Mouse (Mus musculus): Measurements from ENCODE around the gene Mlst8. TPM values are rescaled to one million over a fixed set of nuclear protein-coding genes. Genes with fewer than 3 reads are reported as not detected.

The Mlst8 gene
- total RNA-seq, 2 experiments from 2014 or later: 35.1 to 35.8 TPM

- peak; percentile 6 to 26 for DNase-seq (ENCODE audit: low spot score in 2 of 2)
- intact Hi-C loops (cut with DNase I): no loop called here
Observed at GRCm38 (mm10) chr17:24490399-24490798, 11.5 kb upstream of the Mlst8 start.

- intact Hi-C loops (cut with DNase I): no loop called here
- DNase-seq (ENCODE audit: low spot score in 2 of 2): peak; percentile 6 to 7
Observed at GRCm38 (mm10) chr17:24489265-24490030, 10.6 kb upstream of the Mlst8 start.

GRCm38 (mm10) chr17:24488662-24489264, 9.9 kb upstream of the Mlst8 start:
- intact Hi-C loops (cut with DNase I): no loop called here
- DNase-seq (ENCODE audit: low spot score in 2 of 2): peak in 1 of 2 experiments; percentile 76

GRCm38 (mm10) chr17:24488186-24488661, 9.3 kb upstream of the Mlst8 start, which contains the start of gene Caskin1:
TSS of gene Caskin1 (plus strand) at chr17:24488601.
- intact Hi-C loops (cut with DNase I): no loop called here
- DNase-seq (ENCODE audit: low spot score in 2 of 2): peak; percentile 60 to 72

DNA sequence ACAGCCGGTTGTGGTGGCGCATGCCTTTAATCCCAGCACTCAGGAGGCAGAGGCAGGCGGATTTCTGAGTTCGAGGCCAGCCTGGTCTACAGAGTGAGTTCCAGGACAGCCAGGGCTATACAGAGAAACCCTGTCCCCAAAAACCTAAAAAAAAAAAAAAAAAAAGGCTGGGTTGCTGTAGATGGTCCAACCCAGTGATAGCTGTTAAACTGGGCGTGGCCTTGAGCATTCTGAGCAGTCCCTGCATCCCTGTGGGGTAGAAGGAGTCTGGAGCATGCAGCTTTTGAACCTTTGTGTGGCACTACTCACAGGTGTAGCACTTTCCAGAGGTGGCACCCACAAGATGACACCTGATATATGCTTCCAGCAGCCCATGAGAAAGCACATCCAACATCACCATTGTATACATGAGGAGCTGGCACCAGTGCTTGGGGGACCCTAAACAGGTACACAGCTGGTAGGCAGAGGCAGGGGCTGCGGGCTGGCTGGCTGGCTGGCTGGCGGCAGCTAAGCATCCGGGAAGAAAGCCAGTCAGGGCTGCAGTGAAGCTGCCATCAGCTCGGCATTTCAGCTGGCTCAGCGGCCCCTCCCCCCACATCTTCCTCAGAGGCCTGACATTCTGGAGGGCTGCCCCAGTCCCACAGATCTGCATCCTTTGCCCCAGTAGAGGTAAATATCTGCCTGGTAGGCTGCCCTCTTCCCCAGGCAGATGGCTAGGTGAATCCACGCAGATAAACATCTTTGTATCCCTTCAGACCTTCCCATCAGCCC, 6.4 kb upstream of the Mlst8 start:
- intact Hi-C loops (cut with DNase I): no loop called here
- DNase-seq (ENCODE audit: low spot score in 2 of 2): no peak

DNA sequence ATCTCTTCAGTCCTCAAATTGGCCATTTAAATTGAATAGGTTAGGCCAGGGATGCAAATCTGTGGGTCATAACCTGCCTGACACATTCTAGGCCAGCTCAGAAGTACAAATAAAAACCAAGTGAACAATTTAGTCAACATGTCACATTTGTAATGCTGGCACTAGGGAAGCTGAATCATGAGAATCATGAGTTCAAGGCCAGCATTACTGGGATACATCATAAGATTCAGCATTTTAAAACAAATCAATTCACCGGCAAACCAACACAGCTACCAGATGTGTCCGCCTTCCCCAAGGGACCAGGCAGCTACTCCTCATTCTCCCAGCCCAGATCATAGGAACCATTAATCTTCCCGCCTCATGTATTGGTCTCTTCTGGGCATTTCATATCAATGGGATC, 4.6 kb upstream of the Mlst8 start:
- intact Hi-C loops (cut with DNase I): no loop called here
- no peak for DNase-seq (ENCODE audit: low spot score in 2 of 2)

GRCm38 (mm10) chr17:24481027-24481815, 2.3 kb upstream of the Mlst8 start:
- no peak for DNase-seq (ENCODE audit: low spot score in 2 of 2)
- intact Hi-C loops (cut with DNase I): no loop called here

DNA sequence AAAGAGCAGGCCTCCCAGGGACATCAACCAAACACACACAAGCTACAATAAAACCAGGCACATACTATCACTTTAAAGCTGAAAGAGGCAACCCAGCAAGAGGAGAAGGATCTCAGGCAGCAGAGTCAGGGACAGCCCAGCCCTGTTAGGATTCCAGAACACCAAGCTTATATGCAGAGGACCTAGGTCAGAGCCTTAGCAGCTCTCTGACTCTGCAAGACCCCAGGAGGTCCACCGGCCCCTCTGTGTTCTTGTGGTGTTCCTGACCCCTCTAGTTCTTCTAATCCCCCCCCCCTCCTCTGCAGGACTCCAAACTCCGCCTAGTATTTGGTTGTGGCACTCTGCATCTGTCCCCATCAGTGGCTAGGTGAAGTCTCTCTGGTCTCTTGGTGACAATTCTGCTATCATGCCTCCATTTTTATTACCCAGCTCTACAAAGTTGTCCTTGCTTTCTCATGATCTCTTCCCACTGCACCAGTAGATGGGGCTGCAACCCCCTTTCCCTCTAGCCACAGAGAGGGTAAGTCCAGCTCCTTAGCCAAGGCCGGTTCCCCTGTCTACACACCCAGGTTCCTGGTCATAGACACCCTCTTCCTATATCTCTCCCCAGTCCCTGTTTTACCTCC, 1.4 kb upstream of the Mlst8 start:
- no peak for DNase-seq (ENCODE audit: low spot score in 2 of 2)
- intact Hi-C loops (cut with DNase I): no loop called here

DNA sequence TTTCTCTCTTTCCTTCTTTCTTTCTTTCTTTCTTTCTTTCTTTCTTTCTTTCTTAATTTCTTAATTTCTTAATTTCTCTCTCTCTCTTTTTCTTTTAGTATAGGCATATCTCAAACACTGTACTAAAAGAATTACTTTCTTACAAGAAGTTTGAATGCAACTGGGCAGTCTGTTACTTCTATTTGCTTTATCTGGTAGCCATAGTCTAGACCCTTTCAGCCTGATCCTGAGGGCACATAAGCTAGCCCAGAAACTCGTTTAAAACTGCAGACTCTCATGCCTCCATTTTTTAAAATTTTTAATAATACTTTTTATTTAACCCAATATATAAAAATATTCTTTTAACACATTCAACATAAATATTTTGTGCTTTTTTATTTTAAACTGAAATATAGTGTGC, 553 bp upstream of the Mlst8 start:
- no peak for DNase-seq (ENCODE audit: low spot score in 2 of 2)
- intact Hi-C loops (cut with DNase I): loop anchor here (5.0 kb wide), 1 partner anchor 33 kb away; no protein-coding TSS in a partner anchor

DNA sequence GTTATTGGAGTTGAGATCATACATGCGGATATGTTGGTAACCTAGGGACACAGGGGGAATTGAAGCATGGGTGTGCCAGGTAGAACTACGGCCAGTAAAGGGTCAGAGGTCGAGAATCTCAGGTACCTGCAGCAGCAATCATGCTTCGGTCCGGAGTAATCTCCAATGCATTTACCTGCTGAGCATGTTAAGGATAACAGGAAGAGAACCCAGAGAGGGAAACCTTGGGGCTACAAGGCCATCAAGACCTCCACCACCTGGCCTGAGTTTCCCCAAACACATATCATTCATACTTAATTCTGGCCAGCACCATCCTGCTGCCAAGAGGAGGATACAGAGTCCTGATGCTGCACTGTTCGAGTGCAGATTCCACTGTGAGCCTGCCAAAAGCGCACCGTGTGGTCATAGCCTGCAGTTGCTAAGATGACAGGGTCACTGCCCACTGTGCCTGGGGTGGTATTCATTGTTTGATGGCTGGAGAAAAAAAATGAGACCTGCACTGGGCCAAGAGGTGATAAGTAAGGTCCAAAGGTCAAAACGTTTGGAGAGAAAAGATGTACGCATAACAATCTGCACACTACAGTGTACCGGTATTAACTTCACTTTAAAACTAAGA, 785 bp downstream of the Mlst8 start:
- intact Hi-C loops (cut with DNase I): loop anchor here (5.0 kb wide), 1 partner anchor 34 kb away; no protein-coding TSS in a partner anchor
- DNase-seq (ENCODE audit: low spot score in 2 of 2): no peak

GRCm38 (mm10) chr17:24477053-24477984, 1.6 kb downstream of the Mlst8 start:
- intact Hi-C loops (cut with DNase I): loop anchor here (5.0 kb wide), 1 partner anchor 35 kb away; no protein-coding TSS in a partner anchor
- no peak for DNase-seq (ENCODE audit: low spot score in 2 of 2)

DNA sequence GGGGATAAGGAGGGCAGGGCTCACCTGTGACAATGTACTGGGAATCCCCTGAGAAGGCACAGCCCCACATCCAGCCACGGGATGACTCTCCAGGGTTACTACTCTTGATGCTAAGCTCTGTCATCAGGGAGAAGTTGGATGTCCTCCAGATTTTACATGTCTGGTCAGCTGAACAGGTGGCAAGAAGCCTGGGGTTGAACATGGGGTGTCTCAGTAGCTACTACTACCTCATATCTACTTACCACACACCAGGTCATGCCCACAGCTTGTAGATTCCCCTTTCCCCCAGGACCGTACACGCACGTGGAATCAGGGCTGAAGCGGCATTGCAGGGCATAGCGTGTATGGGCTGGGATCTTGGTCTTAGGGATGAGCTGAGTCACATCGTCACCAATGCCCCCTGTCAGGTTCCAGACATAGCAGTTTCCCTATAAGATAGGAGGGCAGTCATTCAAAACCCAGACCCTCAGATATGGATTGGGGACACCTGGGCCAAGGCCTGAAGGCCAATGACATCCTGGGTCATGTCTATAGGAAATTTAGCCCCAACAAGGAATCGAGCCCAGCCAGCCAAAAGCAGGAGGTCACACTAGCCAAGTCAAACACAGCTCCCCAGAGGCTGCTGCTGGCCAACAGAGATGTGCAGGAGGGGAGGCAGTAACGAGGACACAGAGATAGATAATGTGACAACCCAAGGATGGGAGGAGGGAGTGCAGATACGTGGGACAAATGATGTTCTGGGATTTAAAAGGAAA, 2.7 kb downstream of the Mlst8 start:
- no peak for DNase-seq (ENCODE audit: low spot score in 2 of 2)
- intact Hi-C loops (cut with DNase I): loop anchor here (5.0 kb wide), 1 partner anchor 36 kb away; no protein-coding TSS in a partner anchor

DNA sequence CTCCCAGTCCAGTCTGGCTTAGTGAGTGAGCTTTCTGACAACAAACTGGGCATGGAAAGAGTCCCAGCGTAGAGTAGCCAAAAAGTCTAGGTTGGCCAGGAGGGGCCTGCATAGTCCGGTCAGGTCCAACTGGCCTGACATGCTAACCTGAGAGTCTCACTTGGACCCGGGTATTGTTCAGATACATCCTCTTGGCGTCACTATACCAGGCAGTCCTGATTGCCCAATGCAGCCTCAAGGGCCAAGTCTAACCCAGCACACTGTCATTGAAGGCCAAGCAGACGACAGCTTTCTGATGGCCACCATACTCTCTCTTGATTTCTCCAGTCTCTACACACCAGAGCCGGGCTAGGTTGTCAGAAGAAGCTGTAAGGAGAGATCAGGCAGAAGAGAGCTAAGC, 3.3 kb downstream of the Mlst8 start:
- intact Hi-C loops (cut with DNase I): loop anchor here (5.0 kb wide), 1 partner anchor 37 kb away; no protein-coding TSS in a partner anchor
- no peak for DNase-seq (ENCODE audit: low spot score in 2 of 2)

GRCm38 (mm10) chr17:24474557-24474956, 4.3 kb downstream of the Mlst8 start:
- intact Hi-C loops (cut with DNase I): no loop called here
- DNase-seq (ENCODE audit: low spot score in 2 of 2): peak in 1 of 2 experiments; percentile 30

DNA sequence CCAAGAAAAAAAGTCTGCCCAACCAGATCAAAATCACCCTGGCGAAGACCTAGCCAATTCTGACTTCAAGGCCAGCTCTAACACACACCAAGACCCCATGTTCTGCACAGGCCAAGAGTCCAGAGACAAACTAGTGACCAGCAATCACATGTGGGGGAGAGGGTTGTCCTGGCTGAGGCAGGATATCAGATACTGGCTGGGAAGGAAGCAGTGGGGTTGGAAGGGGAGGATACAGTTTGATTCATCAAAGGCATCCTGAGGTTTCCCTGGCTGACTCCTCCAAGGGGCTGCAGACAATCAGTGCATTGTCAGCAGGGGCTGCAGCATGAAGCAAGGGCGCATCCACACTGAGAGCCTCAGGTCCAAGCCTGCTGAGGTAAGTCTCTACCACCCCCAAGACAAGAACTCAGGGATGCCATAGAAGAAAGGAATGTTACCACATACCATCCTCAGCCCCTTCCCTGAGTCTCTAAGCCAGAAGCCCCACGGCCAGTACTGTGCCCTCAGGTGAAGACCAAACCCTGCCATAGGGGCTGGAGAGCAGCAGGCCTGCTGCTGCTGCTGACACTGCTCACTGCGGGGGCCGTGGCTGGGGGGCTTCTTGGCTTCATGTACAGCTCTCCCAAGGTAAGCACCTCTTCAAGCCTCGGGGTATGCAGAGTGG, 5.1 kb downstream of the Mlst8 start, which contains the start of gene Bricd5:
TSS of gene Bricd5 (plus strand) at position 273 of the 664 bp plus-strand sequence.
- no peak for DNase-seq (ENCODE audit: low spot score in 2 of 2)
- intact Hi-C loops (cut with DNase I): no loop called here

DNA sequence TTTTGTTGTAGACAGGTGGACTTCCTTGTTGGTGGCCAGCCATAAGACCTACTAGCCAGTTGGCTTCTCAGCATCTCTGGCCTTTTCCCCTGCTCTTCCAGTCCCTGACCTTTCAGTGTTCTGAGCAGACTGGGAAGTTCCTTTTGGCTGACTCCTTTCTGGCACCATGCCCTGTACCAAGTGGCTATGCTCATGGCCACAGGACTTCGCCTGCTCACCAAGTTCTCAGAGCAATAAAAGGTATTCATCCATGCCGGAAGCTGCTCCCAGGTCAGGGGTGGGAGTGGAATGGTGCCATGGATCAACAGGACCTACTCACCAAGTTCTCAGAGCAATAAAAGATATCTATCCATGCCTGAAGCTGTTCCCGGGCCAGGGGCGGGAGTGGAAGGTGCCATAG, 6.4 kb downstream of the Mlst8 start:
- intact Hi-C loops (cut with DNase I): no loop called here
- DNase-seq (ENCODE audit: low spot score in 2 of 2): peak in 1 of 2 experiments; percentile 14
